Mouse (Mus musculus) gastrocnemius, postnatal 25 days (tissue): ENCODE data around the gene Gm20388. TPM values are rescaled to one million over a fixed set of nuclear protein-coding genes. Genes with fewer than 3 reads are reported as not detected.

Experiments used
- DNase-seq: peaks from one replicate; pipeline ENCODE4 v3.0.0; 2022
- total RNA-seq, 2 experiments: library from RNA; stranded (reverse); gene quantifications; 1 replicate in 1 of 2; 2 replicates in 1 of 2; pipeline ENCODE4 v1.2.3; 2021

Gm20388 gene
- total RNA-seq, 2 experiments from 2014 or later, result 6.7 TPM; not detected in 1

DNA sequence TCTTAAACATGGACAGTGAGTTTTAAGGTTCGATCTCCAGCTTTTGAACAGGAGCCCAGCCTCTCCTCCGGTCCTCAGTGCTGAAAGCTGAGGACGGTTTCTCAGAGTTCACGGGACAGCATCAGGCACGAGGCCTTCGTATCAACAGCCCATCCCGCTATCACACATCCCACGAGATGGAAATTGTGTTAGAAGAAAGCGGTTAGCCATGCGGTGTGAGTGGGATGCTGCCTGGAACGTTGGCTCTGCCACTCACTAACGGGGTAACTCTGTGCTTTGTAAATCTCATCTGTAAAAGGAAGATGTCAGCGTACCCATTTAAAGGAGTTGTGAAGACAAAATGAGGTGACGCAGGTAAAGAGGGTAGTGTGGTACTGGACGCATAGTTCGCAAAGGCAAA is 3796.5 kb downstream of the Gm20388 start:
- no peak for DNase-seq

DNA sequence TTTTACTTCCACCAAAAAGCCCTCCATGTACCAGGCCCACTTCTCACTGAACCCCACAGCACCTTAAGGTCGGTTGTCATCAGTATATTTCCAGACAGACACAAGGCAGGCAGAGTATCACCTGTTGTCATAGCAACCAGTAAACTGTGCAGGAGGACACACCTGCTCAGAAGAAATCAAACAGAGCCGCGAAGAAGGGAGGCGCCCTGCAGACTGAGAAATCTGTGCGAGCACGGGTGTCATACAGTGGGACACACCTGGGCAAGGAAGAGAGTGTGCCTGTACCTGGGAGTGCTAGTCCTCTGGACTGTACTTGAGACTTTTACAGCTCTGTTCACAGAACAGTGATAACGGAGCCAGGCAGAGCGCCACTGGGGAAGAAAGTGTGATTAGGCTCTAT is 3798.1 kb downstream of the Gm20388 start:
- DNase-seq, result no peak

- DNase-seq, result no peak
Measured at GRCm38 (mm10) chr8:123710335-123710734, 3799.7 kb downstream of the Gm20388 start.

DNA sequence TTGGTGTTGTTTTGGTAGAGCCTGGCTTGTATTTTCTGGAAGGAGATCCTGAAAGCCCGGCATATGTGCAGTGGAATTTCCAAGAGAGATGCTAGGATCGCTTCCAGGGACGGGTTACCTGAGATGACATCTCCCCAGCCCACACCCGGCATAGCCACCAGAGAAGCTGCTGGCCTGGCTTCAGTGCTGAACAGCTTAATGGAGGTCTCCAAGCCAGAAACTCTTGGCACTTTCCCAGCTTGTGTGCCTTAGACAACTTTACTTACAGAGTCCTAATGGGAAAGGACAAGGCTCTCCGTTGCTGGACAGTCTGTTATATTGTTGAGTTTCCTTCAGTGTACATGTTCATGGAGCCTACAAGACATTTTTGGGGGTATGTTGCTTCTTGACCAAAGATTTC is 3803.8 kb downstream of the Gm20388 start:
- DNase-seq, result no peak

GRCm38 (mm10) chr8:123715916-123716592 is 3805.4 kb downstream of the Gm20388 start:
- DNase-seq, result no peak

DNA sequence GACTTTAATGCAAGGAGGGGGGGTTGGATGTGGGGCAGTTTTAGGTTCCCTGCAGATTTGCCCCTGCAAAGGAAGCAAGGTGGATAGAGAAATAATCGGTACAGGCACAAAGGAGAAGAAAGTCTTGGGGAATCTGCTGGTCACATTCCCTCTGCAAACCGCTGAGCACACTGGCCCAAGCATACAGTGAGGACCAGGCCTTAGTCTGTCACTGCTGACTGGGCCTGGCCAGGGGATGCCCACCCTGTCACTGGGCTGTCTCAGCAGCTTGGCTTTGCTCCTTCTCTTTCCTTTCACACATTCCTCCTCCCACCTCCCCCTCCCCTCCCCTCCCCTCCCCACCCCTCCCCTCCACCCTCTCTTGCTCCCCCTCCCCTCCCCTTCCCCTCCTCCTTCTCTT is 3806.5 kb downstream of the Gm20388 start:
- no peak for DNase-seq

DNA sequence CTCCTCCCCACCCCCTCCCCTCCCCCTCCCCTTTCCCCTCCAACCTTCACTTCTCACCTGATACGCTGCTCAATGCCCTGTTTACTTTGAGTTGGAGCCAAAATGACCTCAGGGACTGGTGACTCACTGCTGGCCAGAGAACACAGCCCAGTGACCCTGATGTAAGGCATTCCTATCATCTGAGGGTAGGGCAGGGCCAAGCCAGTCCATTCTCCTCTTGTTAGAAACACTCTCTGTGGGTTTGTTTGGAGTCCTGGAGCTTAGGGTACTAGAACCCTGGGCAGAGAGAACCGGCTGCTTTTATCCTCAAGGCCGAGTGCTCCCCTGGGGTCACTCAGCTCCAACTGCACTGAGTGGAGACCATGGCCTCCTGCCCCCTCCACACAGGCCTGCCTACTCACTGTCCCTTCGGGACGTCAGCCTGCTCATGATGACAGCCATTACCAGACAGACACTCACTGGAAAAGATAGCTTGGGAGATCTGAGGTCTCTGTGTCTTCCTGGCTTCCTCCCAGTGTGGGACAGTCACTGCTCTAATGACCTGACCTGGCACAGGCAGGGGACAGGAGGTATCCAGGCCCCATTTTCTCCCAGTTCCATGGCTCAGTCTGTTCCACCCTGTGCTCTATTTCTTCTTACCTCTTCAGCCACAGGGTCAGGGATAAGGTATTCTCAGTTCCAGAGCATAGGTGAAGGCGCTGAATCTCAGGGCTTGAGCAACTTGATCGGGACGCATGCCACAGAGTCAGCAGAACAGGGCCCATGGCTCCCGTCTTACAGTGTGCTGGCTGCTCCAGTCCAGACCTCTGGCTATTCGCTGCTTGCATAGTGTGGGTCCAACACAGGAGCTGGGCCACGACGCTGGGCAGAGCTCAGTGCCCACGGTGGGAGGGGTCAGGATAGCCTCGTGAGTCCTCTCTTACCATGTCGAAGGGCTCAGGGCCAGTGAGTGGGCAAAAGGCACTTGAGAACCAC is 3807.2 kb downstream of the Gm20388 start:
- DNase-seq, result no peak

GRCm38 (mm10) chr8:123718752-123719151 is 3808.1 kb downstream of the Gm20388 start:
- DNase-seq, result no peak

DNA sequence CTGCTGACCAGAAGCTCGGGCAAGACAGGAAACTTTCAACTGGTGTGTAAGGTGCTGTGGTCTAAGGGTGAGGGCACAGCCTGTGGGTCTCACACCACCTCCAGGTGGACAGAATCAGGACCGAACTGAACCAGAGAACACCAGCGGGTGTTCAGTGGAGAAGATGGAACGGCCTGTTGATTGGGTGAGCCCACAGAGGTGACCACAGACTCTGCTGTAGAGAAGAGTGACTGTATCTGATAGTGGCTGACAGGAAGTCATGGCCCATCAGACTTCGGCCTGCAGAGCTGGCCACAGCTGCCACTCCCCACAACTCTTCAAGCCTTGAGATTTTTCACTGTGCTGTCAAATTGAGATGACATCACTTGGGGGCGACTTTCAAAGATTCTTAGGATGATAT is 3808.6 kb downstream of the Gm20388 start:
- no peak for DNase-seq

- DNase-seq, result no peak
Measured at GRCm38 (mm10) chr8:123719811-123720210, 3809.2 kb downstream of the Gm20388 start.

DNA sequence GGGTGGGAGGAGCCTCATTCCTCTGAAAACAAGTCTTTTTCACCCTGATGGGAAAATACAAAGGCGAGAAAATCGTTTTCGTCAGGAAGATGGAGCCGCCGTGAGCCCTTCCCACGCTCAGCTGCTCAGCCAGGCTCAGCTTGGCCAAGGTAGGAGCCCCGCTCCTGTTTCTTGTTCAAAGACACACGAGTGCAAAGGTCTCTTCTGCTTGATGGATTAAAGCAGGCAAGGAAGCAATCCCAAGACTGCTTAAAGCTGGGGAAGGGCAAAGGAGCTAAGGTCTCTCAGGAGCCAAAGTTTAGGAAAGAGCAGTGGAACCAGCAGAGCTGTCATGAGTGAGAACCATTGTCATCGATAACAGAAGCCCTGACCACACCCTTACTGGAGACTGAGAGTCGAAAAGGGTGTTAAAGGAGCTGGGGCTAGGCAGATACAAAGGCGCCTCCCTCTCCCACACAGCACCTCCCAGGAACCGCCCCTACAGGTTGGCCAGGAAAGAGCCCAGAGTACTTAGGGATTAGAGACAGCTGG is 3809.9 kb downstream of the Gm20388 start:
- no peak for DNase-seq

DNA sequence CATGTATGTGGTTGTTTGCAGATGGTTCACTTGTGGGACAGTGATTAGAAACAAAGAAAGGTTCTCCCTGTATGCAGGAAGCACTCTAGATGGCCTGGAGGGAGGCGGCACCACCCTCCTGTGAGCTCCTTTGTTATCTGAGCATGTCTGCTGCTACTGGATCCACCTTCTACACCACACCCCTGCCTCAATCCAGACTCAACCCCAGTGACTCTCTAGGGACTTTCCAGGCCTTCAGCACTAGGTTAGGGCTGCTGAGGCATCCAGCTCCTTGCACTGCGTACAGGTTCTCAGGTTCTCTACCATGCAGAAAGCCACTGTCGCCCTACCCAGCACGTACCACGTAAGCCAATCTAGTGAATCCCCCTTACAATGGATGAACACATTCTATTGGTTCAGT is 3811.6 kb downstream of the Gm20388 start:
- no peak for DNase-seq

- no peak for DNase-seq
Measured at GRCm38 (mm10) chr8:123724752-123725151, 3814.1 kb downstream of the Gm20388 start.

DNA sequence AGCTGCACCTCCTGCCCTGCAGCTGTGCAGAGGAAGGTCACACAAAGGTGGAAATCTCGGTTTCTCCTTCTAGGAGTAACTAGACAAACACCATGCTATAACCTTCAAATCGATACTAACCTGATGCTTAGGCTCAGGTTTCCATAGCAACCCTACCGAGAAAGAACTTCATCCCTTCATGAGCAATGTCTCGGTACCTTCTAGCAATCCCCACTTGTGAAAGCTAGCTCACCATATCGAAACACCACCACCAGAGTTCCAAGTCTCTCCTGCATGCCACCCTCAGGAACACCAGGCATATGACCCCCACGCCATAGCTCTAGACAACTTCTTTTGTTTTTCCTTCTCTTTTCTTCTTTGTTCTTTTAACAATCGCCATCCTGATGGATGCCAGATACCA is 3814.6 kb downstream of the Gm20388 start:
- no peak for DNase-seq

DNA sequence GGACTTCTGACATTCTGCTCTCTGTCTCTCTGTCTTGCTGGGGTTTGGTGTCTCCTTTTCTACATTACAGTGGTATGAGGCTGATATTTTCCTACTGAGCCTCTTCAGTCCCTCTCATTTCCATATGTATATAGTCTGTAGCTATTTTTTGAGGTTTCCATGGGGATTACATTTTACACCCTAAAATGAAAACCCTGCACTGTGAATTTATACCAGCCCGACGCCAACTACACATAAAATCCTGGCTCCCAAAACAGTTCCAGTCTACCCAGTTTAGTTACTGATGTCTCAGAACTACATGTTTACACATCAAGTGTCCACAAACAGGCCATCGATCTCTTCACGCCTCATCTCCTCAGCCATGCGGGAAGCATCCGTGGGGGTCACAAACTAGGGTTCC is 3816.1 kb downstream of the Gm20388 start:
- no peak for DNase-seq

GRCm38 (mm10) chr8:123729055-123729785 is 3818.6 kb downstream of the Gm20388 start:
- no peak for DNase-seq

DNA sequence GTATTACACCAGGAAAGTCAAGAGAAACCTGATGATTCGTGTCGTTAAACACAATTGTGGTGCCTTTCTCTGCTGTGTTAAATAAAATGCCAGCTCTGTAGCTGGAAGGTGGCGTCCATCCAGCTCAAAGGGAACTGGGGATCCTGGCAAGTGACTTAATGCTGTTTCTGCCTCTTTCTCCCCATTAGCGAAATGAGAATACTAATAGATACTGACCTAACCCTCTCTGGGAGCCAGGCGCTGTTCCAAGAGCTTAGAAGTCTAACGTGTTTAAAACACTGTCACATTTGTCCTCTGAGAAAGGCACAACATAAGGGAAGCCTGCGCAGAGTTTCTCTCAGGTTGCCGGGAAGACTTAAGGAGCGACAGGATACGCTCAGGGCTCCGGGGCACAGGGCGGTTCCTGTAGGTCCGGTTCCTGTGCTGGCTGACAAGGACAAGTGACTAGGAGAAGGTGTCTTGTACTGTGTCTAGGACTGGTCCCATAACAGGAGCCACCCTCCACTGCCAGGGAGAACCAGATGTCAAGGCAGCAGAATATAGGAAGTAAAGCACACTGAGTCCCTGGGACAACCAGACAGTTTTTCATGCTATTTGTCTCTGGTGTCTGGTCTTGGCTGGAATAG is 3819.3 kb downstream of the Gm20388 start:
- no peak for DNase-seq

DNA sequence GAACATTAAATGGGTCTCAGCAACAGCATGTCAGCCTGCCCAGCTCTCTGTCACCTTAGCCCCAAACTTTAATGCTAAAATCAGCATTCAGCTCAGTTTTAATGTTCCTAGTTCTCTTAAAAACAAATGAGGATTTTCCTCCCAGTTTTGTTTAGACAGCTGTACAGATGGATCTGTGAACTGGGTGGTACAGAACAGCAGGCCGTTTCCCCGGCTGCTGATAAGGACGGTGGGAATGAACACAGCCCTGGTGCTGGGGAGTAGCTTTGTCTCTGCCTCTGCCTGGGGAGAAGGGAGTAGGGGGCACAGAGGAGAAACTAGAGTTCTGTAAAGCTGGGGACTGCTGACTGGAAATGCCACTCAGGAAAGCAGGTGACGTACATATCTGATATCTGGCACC is 3821.7 kb downstream of the Gm20388 start:
- DNase-seq, result no peak

DNA sequence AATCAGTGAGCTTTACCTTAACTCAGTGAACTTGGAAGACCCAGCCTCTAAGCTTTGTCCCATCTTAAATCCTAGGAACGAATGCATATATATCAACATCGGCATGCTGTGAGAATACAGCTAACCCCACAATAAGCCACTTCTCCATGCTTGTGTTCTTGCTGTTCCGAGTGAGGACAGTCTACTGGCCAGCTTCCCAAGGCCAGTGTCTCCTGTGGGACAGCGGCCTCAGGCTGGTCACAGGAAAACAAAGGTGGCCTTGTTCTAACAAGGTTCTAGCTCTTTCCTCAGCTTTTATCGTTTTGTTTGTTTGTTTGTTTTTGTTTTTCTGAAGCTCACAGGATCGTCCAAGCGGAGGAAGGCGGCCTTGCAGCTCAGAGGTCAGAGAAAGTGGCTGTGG is 3823.8 kb downstream of the Gm20388 start:
- DNase-seq, result no peak

DNA sequence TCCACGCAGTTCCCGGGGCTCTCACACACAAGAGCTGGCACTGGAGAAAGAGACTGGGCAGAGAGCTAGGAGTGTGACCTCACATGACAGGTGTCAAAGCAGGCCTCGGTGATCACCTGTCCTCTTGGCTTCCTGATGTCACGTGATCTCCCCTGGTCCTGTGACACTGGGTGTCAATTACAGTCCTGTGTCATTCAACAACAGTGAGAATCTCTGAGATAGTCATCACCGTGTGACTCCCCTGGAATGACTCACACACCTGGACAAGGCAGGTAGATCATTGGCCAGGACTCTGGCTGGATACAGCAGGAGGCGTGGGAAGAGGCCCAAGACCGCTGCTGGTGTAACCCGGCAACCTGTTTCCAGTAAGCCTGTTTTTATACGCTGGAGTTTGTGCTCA is 3826.3 kb downstream of the Gm20388 start:
- no peak for DNase-seq

GRCm38 (mm10) chr8:123740263-123740662 is 3829.6 kb downstream of the Gm20388 start:
- DNase-seq, result no peak

GRCm38 (mm10) chr8:123741232-123741631 is 3830.6 kb downstream of the Gm20388 start:
- no peak for DNase-seq
